Comparison of ENCODE assay signal across 22 mouse cellular contexts in the genomic region with DNA sequence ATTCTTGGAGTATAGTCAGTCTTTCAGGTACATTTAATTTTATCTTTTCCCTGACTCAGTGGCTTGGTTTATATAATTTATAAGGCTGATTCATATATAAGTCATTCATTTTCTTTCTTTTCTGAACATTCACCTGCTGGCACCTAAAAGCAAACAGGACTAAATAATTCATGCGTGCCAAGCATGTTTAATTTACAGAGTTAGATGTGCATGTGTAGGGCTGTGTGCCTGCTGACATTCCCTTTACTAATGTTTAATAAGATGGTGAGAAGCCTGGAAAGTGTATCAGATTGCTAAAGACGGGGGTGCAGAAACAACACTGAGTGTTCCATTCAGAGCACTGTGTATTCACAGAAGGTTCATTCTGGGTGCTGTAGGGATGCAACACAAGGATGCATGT.
DNase-seq lines count a peak whose midpoint lies in the region; ATAC-seq and TF ChIP-seq lines count a peak whose summit lies in the region.
"Had no signal": no experiment of that assay in that cellular context is flagged by ENCODE, and none has a peak within 500 bp of the region (broad histone marks: within the 10 kb centered on the region; RNA-seq: fewer than 3 reads in every experiment).

No protein-coding gene starts in this region.

- H3K9ac ChIP-seq in hindbrain, postnatal 0 days (replicated peaks; ENCODE audit: low read length), result no peak overlapping the region
- no peak overlapping the region for H3K9ac ChIP-seq in hindbrain, embryonic 14.5 days
- no peak overlapping the region for H3K9ac ChIP-seq in midbrain, postnatal 0 days (replicated peaks; ENCODE audit: low read length, poor library complexity, severe bottlenecking)
- H3K9ac ChIP-seq: forebrain, embryonic 13.5 days; heart, embryonic 13.5 days; hindbrain, embryonic 12.5 days had no signal

- H3K36me3 ChIP-seq in hindbrain, postnatal 0 days (ENCODE audit: insufficient read depth, low read length), result no peaks in the 10 kb centered on the region
- H3K36me3 ChIP-seq in hindbrain, embryonic 14.5 days (replicated peaks; ENCODE audit: control insufficient read depth, insufficient read depth), result no peaks in the 10 kb centered on the region
- no peaks in the 10 kb centered on the region for H3K36me3 ChIP-seq in midbrain, postnatal 0 days (ENCODE audit: insufficient read depth, low read length)
- H3K36me3 ChIP-seq: forebrain, embryonic 10.5 days; heart, embryonic 10.5 days; heart, embryonic 13.5 days; hindbrain, embryonic 12.5 days had no signal

- WGBS in hindbrain, postnatal 0 days, result 68% methylated on average over 2 of the region's 2 CpGs
- 72% methylated on average over 2 of the region's 2 CpGs for WGBS in hindbrain, embryonic 14.5 days
- 61% methylated on average over 2 of the region's 2 CpGs for WGBS in midbrain, postnatal 0 days

- H3K27me3 ChIP-seq in hindbrain, postnatal 0 days (ENCODE audit: insufficient read depth, low read length), result no peaks in the 10 kb centered on the region
- no peaks in the 10 kb centered on the region for H3K27me3 ChIP-seq in hindbrain, embryonic 14.5 days (ENCODE audit: control insufficient read depth, insufficient read depth, low read length)
- H3K27me3 ChIP-seq in midbrain, postnatal 0 days (ENCODE audit: insufficient read depth, low read length), result no peaks in the 10 kb centered on the region
- H3K27me3 ChIP-seq: forebrain, embryonic 13.5 days; heart, embryonic 13.5 days; hindbrain, embryonic 12.5 days had no signal

- H3K4me1 ChIP-seq in hindbrain, postnatal 0 days (ENCODE audit: insufficient read depth, low read length), result no peaks in the 10 kb centered on the region
- no peaks in the 10 kb centered on the region for H3K4me1 ChIP-seq in hindbrain, embryonic 14.5 days (replicated peaks; ENCODE audit: control insufficient read depth, insufficient read depth, low read length)
- no peaks in the 10 kb centered on the region for H3K4me1 ChIP-seq in midbrain, postnatal 0 days (ENCODE audit: insufficient read depth, low read length)
- H3K4me1 ChIP-seq: forebrain, embryonic 10.5 days; forebrain, embryonic 13.5 days; heart, embryonic 10.5 days; hindbrain, embryonic 12.5 days had no signal

- no peak for TF ChIP-seq CTCF in hindbrain, postnatal 0 days (IDR thresholded peaks at IDR 0.05; ENCODE audit: low read depth)
- no peak for TF ChIP-seq CTCF in brain, embryonic 14.5 days (IDR thresholded peaks at IDR 0.05; ENCODE audit: borderline replicate concordance, extremely low read depth, insufficient read depth, insufficient read length)
- TF ChIP-seq CTCF in midbrain, postnatal 0 days (IDR thresholded peaks at IDR 0.05), result no peak

- H3K4me2 ChIP-seq in hindbrain, postnatal 0 days (ENCODE audit: low read depth, low read length), result no peak overlapping the region
- no peak overlapping the region for H3K4me2 ChIP-seq in hindbrain, embryonic 14.5 days (replicated peaks)
- no peak overlapping the region for H3K4me2 ChIP-seq in midbrain, postnatal 0 days (ENCODE audit: low read depth, low read length, poor library complexity, severe bottlenecking)
- H3K4me2 ChIP-seq: forebrain, embryonic 13.5 days; heart, embryonic 13.5 days; hindbrain, embryonic 12.5 days had no signal

- no peak overlapping the region for H3K27ac ChIP-seq in hindbrain, postnatal 0 days
- H3K27ac ChIP-seq in hindbrain, embryonic 14.5 days, result no peak overlapping the region
- no peak overlapping the region for H3K27ac ChIP-seq in midbrain, postnatal 0 days (ENCODE audit: low read depth, low read length)
- H3K27ac ChIP-seq: forebrain, embryonic 10.5 days; forebrain, embryonic 13.5 days; heart, adult 2 months; heart, embryonic 10.5 days; heart, embryonic 13.5 days; hindbrain, embryonic 12.5 days had no signal

- TF ChIP-seq POLR2A in brain, embryonic 14.5 days (IDR thresholded peaks at IDR 0.05; ENCODE audit: borderline replicate concordance, extremely low read depth, insufficient read depth, insufficient read length, poor library complexity, severe bottlenecking), result no peak

- H3K9me3 ChIP-seq in hindbrain, postnatal 0 days (ENCODE audit: low read length), result no peaks in the 10 kb centered on the region
- H3K9me3 ChIP-seq in hindbrain, embryonic 14.5 days (ENCODE audit: control insufficient read depth, low read length), result no peaks in the 10 kb centered on the region
- no peaks in the 10 kb centered on the region for H3K9me3 ChIP-seq in midbrain, postnatal 0 days (ENCODE audit: low read length)
- H3K9me3 ChIP-seq: forebrain, embryonic 10.5 days; forebrain, embryonic 13.5 days; heart, embryonic 10.5 days; heart, embryonic 13.5 days; hindbrain, embryonic 12.5 days had no signal

- no peak overlapping the region for H3K4me3 ChIP-seq in hindbrain, postnatal 0 days (ENCODE audit: low read length)
- H3K4me3 ChIP-seq in hindbrain, embryonic 14.5 days (replicated peaks; ENCODE audit: low read length), result no peak overlapping the region
- no peak overlapping the region for H3K4me3 ChIP-seq in midbrain, postnatal 0 days (ENCODE audit: low read depth, low read length)
- H3K4me3 ChIP-seq: forebrain, embryonic 10.5 days; forebrain, embryonic 13.5 days; heart, adult 2 months; heart, embryonic 10.5 days; heart, embryonic 13.5 days; hindbrain, embryonic 12.5 days had no signal

- no peak for ATAC-seq in hindbrain, postnatal 0 days
- ATAC-seq in hindbrain, embryonic 14.5 days (ENCODE audit: low FRiP score), result no peak
- peak; percentile 41; the same call in 1 of the 2 replicates for ATAC-seq in midbrain, postnatal 0 days (ENCODE audit: low FRiP score)
- ATAC-seq: activated CD4-positive, CD25-positive, alpha-beta regulatory T cell, adult 4 months; forebrain, embryonic 13.5 days; forebrain, embryonic 16.5 days; hindbrain, embryonic 16.5 days had no signal

- DNase-seq in hindbrain, postnatal 0 days (ENCODE audit: low spot score), result peak; percentile 5
- no peak for DNase-seq in hindbrain, embryonic 14.5 days (ENCODE audit: low spot score)
- peak; percentile 47 for DNase-seq in brain, embryonic 14.5 days (ENCODE audit: low read depth)
- DNase-seq in midbrain, postnatal 0 days (ENCODE audit: low spot score), result no peak
- no peak for DNase-seq in layer of hippocampus, adult 18-20 months (ENCODE audit: low spot score in 2 of 2)
- DNase-seq in thymus, adult 18-20 months, result no peak
- DNase-seq: adrenal gland, adult 8-10 months; adrenal gland, postnatal 25 days; cerebellum, adult 18-20 months; cerebellum, adult 9-10 months; cerebellum, postnatal 14 days; gastrocnemius, postnatal 10 days; gastrocnemius, postnatal 36 days; heart, adult 2 months had no signal

Comparison
In these comparisons a context has a peak if more than half of its experiments do, and no peak if none do; other contexts are left out.
1. DNase-seq: peak in hindbrain, postnatal 0 days (single experiment) and brain, embryonic 14.5 days (single experiment); none in hindbrain, embryonic 14.5 days (single experiment), midbrain, postnatal 0 days (single experiment), layer of hippocampus, adult 18-20 months (0 of 2) and thymus, adult 18-20 months (0 of 2).